Mouse (Mus musculus) heart, embryonic 13.5 days (tissue): ENCODE data around the gene Stub1. TPM values are rescaled to one million over a fixed set of nuclear protein-coding genes. Genes with fewer than 3 reads are reported as not detected.

Source experiments
- ATAC-seq: fragments of 200-750 bp; cut with Nextera tagmentation; 2 replicates; pipeline ENCODE4 v1.8.0; 2017; ENCODE audit warnings: moderate TSS enrichment; ENCODE audit not compliant: insufficient number of reproducible peaks, low FRiP score, low TSS enrichment; ENCODE audit errors: extremely low read depth
- H3K27ac ChIP-seq: fragments of 300-500 bp; sonication (generic); replicated peaks from 2 replicates; pipeline ENCODE4 v1.5.1; 2015; ENCODE audit warnings: moderate library complexity, mild to moderate bottlenecking, inconsistent platforms
- H3K27me3 ChIP-seq: fragments of 300-500 bp; sonication (generic); replicated peaks from 2 replicates; pipeline ENCODE4 v1.6.1; 2015; ENCODE audit warnings: mild to moderate bottlenecking, inconsistent platforms
- H3K36me3 ChIP-seq: fragments of 300-500 bp; sonication (generic); 2 replicates; pipeline ENCODE4 v1.6.1; 2015; ENCODE audit warnings: mild to moderate bottlenecking, inconsistent platforms
- H3K4me1 ChIP-seq: fragments of 300-500 bp; sonication (generic); 2 replicates; pipeline ENCODE4 v1.6.1; 2015; ENCODE audit warnings: inconsistent platforms
- H3K4me2 ChIP-seq: fragments of 300-500 bp; sonication (generic); 2 replicates; pipeline ENCODE4 v1.6.1; 2015; ENCODE audit warnings: inconsistent platforms, mild to moderate bottlenecking, moderate library complexity
- H3K4me3 ChIP-seq: fragments of 300-500 bp; sonication (generic); 2 replicates; pipeline ENCODE4 v1.5.1; 2015; ENCODE audit warnings: moderate library complexity, mild to moderate bottlenecking, inconsistent platforms
- H3K9ac ChIP-seq: fragments of 300-500 bp; sonication (generic); 2 replicates; pipeline ENCODE4 v1.6.1; 2015; ENCODE audit warnings: inconsistent platforms, mild to moderate bottlenecking, moderate library complexity
- H3K9me3 ChIP-seq: fragments of 300-500 bp; sonication (generic); 2 replicates; pipeline ENCODE4 v1.6.1; 2016; ENCODE audit warnings: inconsistent platforms
- WGBS: fragments of 180-500 bp; shearing (Covaris S2); methylation state at CpG from one replicate; pipeline ENCODE4 v1.1.7; 2015; ENCODE audit warnings: mixed read lengths; 5-methylcytosine and 5-hydroxymethylcytosine counted together
- polyA plus RNA-seq: library from polyadenylated mRNA; unstranded; fragments of >200 nt; fragmentation: Nextera tagmentation; extraction: Ambion mirVana; gene quantifications from 2 replicates; pipeline ENCODE4 v1.2.1, GENCODE M21; 2015

The Stub1 gene
- polyA plus RNA-seq, 1 experiment from 2014 or later = 287 TPM

- H3K27me3 ChIP-seq = no peaks in the 10 kb centered on the region
- no peak; the same call in 1 of the 2 replicates for ATAC-seq
- H3K9ac ChIP-seq = peak overlapping the region; percentile 93
- WGBS = under 1% methylated on average over 42 of the region's 42 CpGs
- peaks cover 31% of the 10 kb centered on the region for H3K4me1 ChIP-seq
- H3K27ac ChIP-seq = peak overlapping the region; percentile 93
- peak overlapping the region; percentile 76 for H3K4me3 ChIP-seq
- H3K4me2 ChIP-seq = peak overlapping the region; percentile 77
- no peaks in the 10 kb centered on the region for H3K9me3 ChIP-seq
- peaks cover 22% of the 10 kb centered on the region for H3K36me3 ChIP-seq
These were observed 34.8 kb upstream of the Stub1 start for GRCm38 (mm10) chr17:25867836-25868600.

- Histone ChIP-seq H3K4me1 (peaks cover 31% of the 10 kb centered on the region), H3K27ac (peak overlapping the region; percentile 93), H3K36me3 (peaks cover 28% of the 10 kb centered on the region), H3K9me3 (no peaks in the 10 kb centered on the region), H3K4me2 (peak overlapping the region; percentile 77), H3K9ac (peak overlapping the region; percentile 93), H3K4me3 (peak overlapping the region; percentile 76), H3K27me3 (no peaks in the 10 kb centered on the region)
- 12% methylated on average over 7 of the region's 7 CpGs for WGBS
- ATAC-seq = no peak
These were observed 34.3 kb upstream of the Stub1 start for GRCm38 (mm10) chr17:25867509-25867835.

GRCm38 (mm10) chr17:25866172-25866571 is 33.0 kb upstream of the Stub1 start:
- Histone ChIP-seq H3K9ac (peak overlapping the region; percentile 93; the same call in 1 of the 2 replicates), H3K27me3 (no peaks in the 10 kb centered on the region), H3K27ac (no peak overlapping the region), H3K9me3 (no peaks in the 10 kb centered on the region), H3K36me3 (peaks cover 28% of the 10 kb centered on the region), H3K4me1 (peaks cover 39% of the 10 kb centered on the region), H3K4me2 (peak overlapping the region; percentile 77), H3K4me3 (peak overlapping the region; percentile 76)
- 95% methylated on average over 3 of the region's 3 CpGs for WGBS
- ATAC-seq = no peak

GRCm38 (mm10) chr17:25865288-25865687 is 32.1 kb upstream of the Stub1 start:
- ATAC-seq = no peak
- no peak overlapping the region for H3K4me3 ChIP-seq
- no peaks in the 10 kb centered on the region for H3K9me3 ChIP-seq
- WGBS = 87% methylated on average over 11 of the region's 11 CpGs
- H3K4me2 ChIP-seq = no peak overlapping the region
- 0 out of 2 replicates have a peak overlapping the region, but pooled peaks have one; percentile 1 for H3K9ac ChIP-seq
- peaks cover 47% of the 10 kb centered on the region for H3K4me1 ChIP-seq
- no peak overlapping the region for H3K27ac ChIP-seq
- no peaks in the 10 kb centered on the region for H3K27me3 ChIP-seq
- H3K36me3 ChIP-seq = peaks cover 28% of the 10 kb centered on the region

- Histone ChIP-seq H3K4me3 (no peak overlapping the region), H3K27me3 (no peaks in the 10 kb centered on the region), H3K4me1 (peaks cover 47% of the 10 kb centered on the region), H3K4me2 (no peak overlapping the region), H3K27ac (no peak overlapping the region), H3K9ac (no peak overlapping the region), H3K36me3 (peaks cover 28% of the 10 kb centered on the region), H3K9me3 (no peaks in the 10 kb centered on the region)
- ATAC-seq = no peak
- WGBS = 89% methylated on average over 14 of the region's 14 CpGs
These were observed 31.1 kb upstream of the Stub1 start for GRCm38 (mm10) chr17:25864311-25864710.

- ATAC-seq = no peak
- WGBS = 89% methylated on average over 6 of the region's 6 CpGs
These were observed 30.5 kb upstream of the Stub1 start for GRCm38 (mm10) chr17:25863681-25864080.

GRCm38 (mm10) chr17:25861704-25862612 is 28.8 kb upstream of the Stub1 start:
- Histone ChIP-seq H3K9me3 (no peaks in the 10 kb centered on the region), H3K9ac (peak overlapping the region; percentile 89), H3K27me3 (no peaks in the 10 kb centered on the region), H3K4me3 (peak overlapping the region; percentile 74), H3K4me1 (peaks cover 29% of the 10 kb centered on the region), H3K4me2 (peak overlapping the region; percentile 94), H3K27ac (peak overlapping the region; percentile 75), H3K36me3 (peaks cover 31% of the 10 kb centered on the region)
- no peak for ATAC-seq
- 10% methylated on average over 6 of the region's 6 CpGs for WGBS

More at GRCm38 (mm10) chr17:25863681-25864080, 30.5 kb upstream of the Stub1 start:
- Histone ChIP-seq H3K9me3 (no peaks in the 10 kb centered on the region), H3K4me3 (no peak overlapping the region), H3K9ac (no peak overlapping the region), H3K4me1 (peaks cover 42% of the 10 kb centered on the region), H3K27me3 (no peaks in the 10 kb centered on the region), H3K36me3 (peaks cover 28% of the 10 kb centered on the region), H3K4me2 (no peak overlapping the region), H3K27ac (no peak overlapping the region)

- Histone ChIP-seq H3K4me2 (peak within 1 kb of the TSS; percentile 94), H3K27me3 (no peaks in the 10 kb centered on the region), H3K27ac (peak within 1 kb of the TSS; percentile 75), H3K9ac (peak within 1 kb of the TSS; percentile 89), H3K9me3 (no peaks in the 10 kb centered on the region), H3K4me3 (peak within 1 kb of the TSS; percentile 74), H3K4me1 (peaks cover 20% of the 10 kb centered on the region), H3K36me3 (peaks cover 33% of the 10 kb centered on the region)
- peak; percentile 75 for ATAC-seq
- 3% methylated on average over 65 of the region's 65 CpGs for WGBS
These were observed 27.9 kb upstream of the Stub1 start, which contains the start of gene Wdr90 for GRCm38 (mm10) chr17:25860832-25861703. Gene Wdr90 (minus strand): TSS chr17:25861501.

GRCm38 (mm10) chr17:25860229-25860628 is 27.0 kb upstream of the Stub1 start:
- Histone ChIP-seq H3K4me1 (peaks cover 16% of the 10 kb centered on the region), H3K9ac (peak overlapping the region; percentile 89), H3K27ac (no peak overlapping the region), H3K36me3 (peaks cover 37% of the 10 kb centered on the region), H3K27me3 (no peaks in the 10 kb centered on the region), H3K4me2 (peak overlapping the region; percentile 94), H3K9me3 (no peaks in the 10 kb centered on the region), H3K4me3 (peak overlapping the region; percentile 74; the same call in 1 of the 2 replicates)
- WGBS = 80% methylated on average over 6 of the region's 6 CpGs
- ATAC-seq = no peak

GRCm38 (mm10) chr17:25844396-25844901 is 11.2 kb upstream of the Stub1 start, which contains the start of gene Rhot2:
Gene Rhot2 (minus strand): TSS chr17:25844851.
- H3K27me3 ChIP-seq = no peaks in the 10 kb centered on the region
- H3K9me3 ChIP-seq = no peaks in the 10 kb centered on the region
- peak within 1 kb of the TSS; percentile 95 for H3K9ac ChIP-seq
- H3K4me3 ChIP-seq = peak within 1 kb of the TSS; percentile 84
- H3K4me2 ChIP-seq = peak within 1 kb of the TSS; percentile 88
- 1% methylated on average over 21 of the region's 21 CpGs for WGBS
- H3K36me3 ChIP-seq = peaks cover 72% of the 10 kb centered on the region
- H3K27ac ChIP-seq = peak within 1 kb of the TSS; percentile 88
- H3K4me1 ChIP-seq = peaks cover 20% of the 10 kb centered on the region
- peak; percentile 86; the same call in 1 of the 2 replicates for ATAC-seq
